Mouse (Mus musculus): ENCODE data around the gene Art3.
A peak's percentile ranks its signal among the peaks of the same experiment; 100 is the strongest.

The Art3 gene

GRCm38 (mm10) chr5:92413982-92414375 is 82.4 kb downstream of the Art3 start:
- ATAC-seq (ENCODE audit: low TSS enrichment) = no peak

GRCm38 (mm10) chr5:92424126-92424525 is 92.5 kb downstream of the Art3 start:
- no peak for ATAC-seq (ENCODE audit: low TSS enrichment)

- no peak for ATAC-seq (ENCODE audit: low TSS enrichment)
Observed at GRCm38 (mm10) chr5:92430723-92431122, 99.1 kb downstream of the Art3 start.

- no peak for ATAC-seq (ENCODE audit: low TSS enrichment)
Observed at GRCm38 (mm10) chr5:92431611-92432010, 100.0 kb downstream of the Art3 start.

GRCm38 (mm10) chr5:92434070-92434469 is 102.4 kb downstream of the Art3 start:
- no peak for ATAC-seq (ENCODE audit: low TSS enrichment)

- peak; percentile 16; the same call in 1 of the 2 replicates for ATAC-seq (ENCODE audit: low TSS enrichment)
Observed at GRCm38 (mm10) chr5:92434571-92434985, 103.0 kb downstream of the Art3 start.

GRCm38 (mm10) chr5:92435025-92435584 is 103.5 kb downstream of the Art3 start, which contains the start of gene Nup54:
Gene Nup54 (minus strand): TSS chr5:92435219.
- ATAC-seq (ENCODE audit: low TSS enrichment) = peak; percentile 98

- no peak for ATAC-seq (ENCODE audit: low TSS enrichment)
Observed at GRCm38 (mm10) chr5:92438540-92438939, 106.9 kb downstream of the Art3 start.

GRCm38 (mm10) chr5:92441494-92441893 is 109.9 kb downstream of the Art3 start:
- ATAC-seq (ENCODE audit: low TSS enrichment) = no peak; the same call in 1 of the 2 replicates

GRCm38 (mm10) chr5:92442914-92443313 is 111.3 kb downstream of the Art3 start:
- no peak for ATAC-seq (ENCODE audit: low TSS enrichment)

GRCm38 (mm10) chr5:92445016-92445415 is 113.4 kb downstream of the Art3 start:
- no peak for ATAC-seq (ENCODE audit: low TSS enrichment)

GRCm38 (mm10) chr5:92446736-92447135 is 115.1 kb downstream of the Art3 start:
- ATAC-seq (ENCODE audit: low TSS enrichment) = no peak

- ATAC-seq (ENCODE audit: low TSS enrichment) = no peak
Observed at GRCm38 (mm10) chr5:92452876-92453275, 121.2 kb downstream of the Art3 start.

- no peak for ATAC-seq (ENCODE audit: low TSS enrichment)
Observed at GRCm38 (mm10) chr5:92457410-92457809, 125.8 kb downstream of the Art3 start.

GRCm38 (mm10) chr5:92458726-92459125 is 127.1 kb downstream of the Art3 start:
- no peak for ATAC-seq (ENCODE audit: low TSS enrichment)

- ATAC-seq (ENCODE audit: low TSS enrichment) = peak; percentile 77; the same call in 1 of the 2 replicates
Observed at GRCm38 (mm10) chr5:92461321-92461720, 129.7 kb downstream of the Art3 start.
